Mouse (Mus musculus): ENCODE measurements around the gene Ncoa6.

Ncoa6 gene

GRCm38 (mm10) chr2:155442916-155443315 is 30.8 kb downstream of the Ncoa6 start:
- no peak for DNase-seq (ENCODE audit: low spot score in 2 of 2)

GRCm38 (mm10) chr2:155436445-155436844 is 37.2 kb downstream of the Ncoa6 start:
- DNase-seq (ENCODE audit: low spot score in 2 of 2) = peak in 1 of 2 experiments; percentile 15

GRCm38 (mm10) chr2:155420911-155421310 is 52.8 kb downstream of the Ncoa6 start:
- no peak for DNase-seq (ENCODE audit: low spot score in 2 of 2)

- DNase-seq (ENCODE audit: low spot score in 2 of 2) = peak in 1 of 2 experiments; percentile 71
Observed at GRCm38 (mm10) chr2:155404635-155405034, 69.1 kb downstream of the Ncoa6 start.

GRCm38 (mm10) chr2:155401926-155402325 is 71.8 kb downstream of the Ncoa6 start:
- no peak for DNase-seq (ENCODE audit: low spot score in 2 of 2)

GRCm38 (mm10) chr2:155400276-155400675 is 73.4 kb downstream of the Ncoa6 start:
- no peak for DNase-seq (ENCODE audit: low spot score in 2 of 2)

GRCm38 (mm10) chr2:155394586-155394985 is 79.1 kb downstream of the Ncoa6 start:
- DNase-seq (ENCODE audit: low spot score in 2 of 2) = no peak

- DNase-seq (ENCODE audit: low spot score in 2 of 2) = no peak
Observed at GRCm38 (mm10) chr2:155388573-155388972, 85.1 kb downstream of the Ncoa6 start.

- no peak for DNase-seq (ENCODE audit: low spot score in 2 of 2)
Observed at GRCm38 (mm10) chr2:155387052-155387451, 86.6 kb downstream of the Ncoa6 start.

GRCm38 (mm10) chr2:155386534-155386899 is 87.2 kb downstream of the Ncoa6 start:
- DNase-seq (ENCODE audit: low spot score in 2 of 2) = no peak

GRCm38 (mm10) chr2:155385731-155386533 is 87.8 kb downstream of the Ncoa6 start:
- DNase-seq (ENCODE audit: low spot score in 2 of 2) = no peak

GRCm38 (mm10) chr2:155385090-155385489 is 88.6 kb downstream of the Ncoa6 start:
- DNase-seq (ENCODE audit: low spot score in 2 of 2) = peak; percentile 83 to 88

GRCm38 (mm10) chr2:155382791-155383438 is 90.8 kb downstream of the Ncoa6 start:
- no peak for DNase-seq (ENCODE audit: low spot score in 2 of 2)

GRCm38 (mm10) chr2:155382332-155382700 is 91.4 kb downstream of the Ncoa6 start:
- no peak for DNase-seq (ENCODE audit: low spot score in 2 of 2)

- DNase-seq (ENCODE audit: low spot score in 2 of 2) = peak; percentile 97
Observed at GRCm38 (mm10) chr2:155381643-155382331, 91.9 kb downstream of the Ncoa6 start.

GRCm38 (mm10) chr2:155381060-155381437 is 92.6 kb downstream of the Ncoa6 start:
- DNase-seq (ENCODE audit: low spot score in 2 of 2) = no peak

GRCm38 (mm10) chr2:155380261-155381059 is 93.2 kb downstream of the Ncoa6 start, which contains the start of gene Trp53inp2:
Trp53inp2 (plus strand) TSS chr2:155381059.
- DNase-seq (ENCODE audit: low spot score in 2 of 2) = no peak

- DNase-seq (ENCODE audit: low spot score in 2 of 2) = no peak
Observed at GRCm38 (mm10) chr2:155376191-155376590, 97.5 kb downstream of the Ncoa6 start.

- DNase-seq (ENCODE audit: low spot score in 2 of 2) = no peak
Observed at GRCm38 (mm10) chr2:155374521-155374920, 99.2 kb downstream of the Ncoa6 start.

- no peak for DNase-seq (ENCODE audit: low spot score in 2 of 2)
Observed at GRCm38 (mm10) chr2:155373886-155374285, 99.8 kb downstream of the Ncoa6 start.

- no peak for DNase-seq (ENCODE audit: low spot score in 2 of 2)
Observed at GRCm38 (mm10) chr2:155373302-155373701, 100.4 kb downstream of the Ncoa6 start.

- no peak for DNase-seq (ENCODE audit: low spot score in 2 of 2)
Observed at GRCm38 (mm10) chr2:155372451-155372850, 101.2 kb downstream of the Ncoa6 start.
